Mouse (Mus musculus) hindbrain, embryonic 16.5 days (tissue): ENCODE measurements at regions not wholly inside any gene's neighbourhood (a gene's known extent, or its start where the extent isn't known, plus 50 kb on each side); places are given as distances from the start of the nearest gene placed in this dataset.

ENCODE experiments used
- ATAC-seq: fragments of 200-750 bp; cut with Nextera tagmentation; 2 replicates; pipeline ENCODE4 v1.8.0; 2017; ENCODE audit warnings: moderate TSS enrichment, moderate library complexity
- H3K27ac ChIP-seq: fragments of 300-500 bp; sonication (generic); 2 replicates; pipeline ENCODE4 v1.5.1; 2014; ENCODE audit warnings: low read depth, mild to moderate bottlenecking, control low read depth, low read length, moderate library complexity
- H3K27me3 ChIP-seq: fragments of 300-500 bp; sonication (generic); replicated peaks from 2 replicates; pipeline ENCODE4 v1.6.1; 2014; ENCODE audit warnings: low read length; ENCODE audit not compliant: control insufficient read depth, insufficient read depth
- H3K36me3 ChIP-seq: fragments of 300-500 bp; sonication (generic); 2 replicates; pipeline ENCODE4 v1.6.1; 2014; ENCODE audit warnings: mild to moderate bottlenecking, low read length, moderate library complexity, mixed read lengths; ENCODE audit not compliant: control insufficient read depth, insufficient read depth
- H3K4me1 ChIP-seq: fragments of 300-500 bp; sonication (generic); 2 replicates; pipeline ENCODE4 v1.6.1; 2014; ENCODE audit warnings: low read depth, low read length; ENCODE audit not compliant: control insufficient read depth, insufficient read depth
- H3K4me2 ChIP-seq: fragments of 300-500 bp; sonication (generic); 2 replicates; pipeline ENCODE4 v1.6.1; 2014; ENCODE audit warnings: mild to moderate bottlenecking, low read length, control low read depth, moderate library complexity
- H3K4me3 ChIP-seq: fragments of 300-500 bp; sonication (generic); 2 replicates; pipeline ENCODE4 v1.5.1; 2014; ENCODE audit warnings: mild to moderate bottlenecking, low read length, control low read depth, moderate library complexity
- H3K9ac ChIP-seq: fragments of 300-500 bp; sonication (generic); 2 replicates; pipeline ENCODE4 v1.6.1; 2014; ENCODE audit warnings: low read depth, mild to moderate bottlenecking, control low read depth, low read length, moderate library complexity
- H3K9me3 ChIP-seq: fragments of 300-500 bp; sonication (generic); 2 replicates; pipeline ENCODE4 v1.6.1; 2014; ENCODE audit warnings: mild to moderate bottlenecking, low read length, moderate library complexity; ENCODE audit not compliant: control insufficient read depth
- WGBS: fragments of 180-500 bp; shearing (Covaris S2); extraction: QIAGEN DNeasy Blood & Tissue Kit; methylation state at CpG from one replicate; pipeline ENCODE4 v1.1.7; 2014; 5-methylcytosine and 5-hydroxymethylcytosine counted together

GRCm38 (mm10) chr17:66224241-66224640, 100.9 kb downstream of the Ddx11 start:
- Histone ChIP-seq H3K9me3 (no peaks in the 10 kb centered on the region), H3K27ac (no peak overlapping the region), H3K4me2 (no peak overlapping the region), H3K9ac (no peak overlapping the region), H3K27me3 (no peaks in the 10 kb centered on the region), H3K4me1 (no peaks in the 10 kb centered on the region; the same call in 1 of the 2 replicates), H3K36me3 (no peaks in the 10 kb centered on the region), H3K4me3 (no peak overlapping the region)
- ATAC-seq, result no peak
- WGBS, result 54% methylated on average over 7 of the region's 7 CpGs

- no peak overlapping the region for H3K27ac ChIP-seq
- H3K4me1 ChIP-seq, result peaks cover 5% of the 10 kb centered on the region
- no peaks in the 10 kb centered on the region for H3K27me3 ChIP-seq
- ATAC-seq, result no peak
- no peaks in the 10 kb centered on the region for H3K9me3 ChIP-seq
- WGBS, result 86% methylated on average over 8 of the region's 8 CpGs
- H3K4me2 ChIP-seq, result no peak overlapping the region
- H3K9ac ChIP-seq, result no peak overlapping the region
- no peaks in the 10 kb centered on the region for H3K36me3 ChIP-seq
- H3K4me3 ChIP-seq, result no peak overlapping the region
Observed at GRCm38 (mm10) chr17:66232391-66232790, 109.1 kb downstream of the Ddx11 start.

GRCm38 (mm10) chr17:66232891-66233421, 109.6 kb downstream of the Ddx11 start:
- Histone ChIP-seq H3K36me3 (no peaks in the 10 kb centered on the region), H3K27me3 (no peaks in the 10 kb centered on the region), H3K4me2 (peak overlapping the region; percentile 40), H3K9me3 (no peaks in the 10 kb centered on the region), H3K9ac (no peak overlapping the region), H3K4me1 (peaks cover 5% of the 10 kb centered on the region), H3K27ac (no peak overlapping the region), H3K4me3 (no peak overlapping the region)
- ATAC-seq, result peak; percentile 44; the same call in 1 of the 2 replicates
- 47% methylated on average over 18 of the region's 18 CpGs for WGBS

- H3K9ac ChIP-seq, result no peak overlapping the region
- H3K9me3 ChIP-seq, result no peaks in the 10 kb centered on the region
- H3K4me2 ChIP-seq, result peak overlapping the region; percentile 40
- H3K36me3 ChIP-seq, result no peaks in the 10 kb centered on the region
- peak; percentile 61; the same call in 1 of the 2 replicates for ATAC-seq
- H3K4me3 ChIP-seq, result no peak overlapping the region
- H3K4me1 ChIP-seq, result peaks cover 5% of the 10 kb centered on the region
- 36% methylated on average over 12 of the region's 12 CpGs for WGBS
- H3K27me3 ChIP-seq, result no peaks in the 10 kb centered on the region
- no peak overlapping the region; the same call in 1 of the 2 replicates for H3K27ac ChIP-seq
Observed at GRCm38 (mm10) chr17:66233451-66233951, 110.2 kb downstream of the Ddx11 start.

DNA sequence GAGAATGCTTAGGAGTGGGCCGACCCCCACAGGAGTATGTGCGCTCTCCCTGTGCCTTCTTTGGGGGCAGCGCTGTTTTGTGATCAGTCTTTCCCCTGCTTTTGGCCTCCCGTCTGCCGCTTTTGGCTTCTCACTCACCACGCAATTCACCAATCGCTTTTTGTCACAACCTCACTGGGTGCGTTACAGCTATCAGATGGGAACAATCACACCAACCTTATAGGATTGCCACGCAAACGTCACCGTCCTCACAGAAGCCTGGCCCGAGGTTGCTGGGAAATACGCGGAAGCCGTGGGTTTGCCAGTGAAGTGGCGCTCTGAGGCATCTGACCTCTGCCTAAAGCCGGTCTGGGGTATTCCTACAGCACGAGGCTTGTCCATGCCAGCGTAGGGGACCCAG, 111.1 kb downstream of the Ddx11 start:
- H3K36me3 ChIP-seq, result no peaks in the 10 kb centered on the region
- no peaks in the 10 kb centered on the region for H3K27me3 ChIP-seq
- no peak for ATAC-seq
- 81% methylated on average over 19 of the region's 19 CpGs for WGBS
- no peaks in the 10 kb centered on the region for H3K9me3 ChIP-seq
- H3K4me1 ChIP-seq, result peaks cover 5% of the 10 kb centered on the region
- H3K4me3 ChIP-seq, result no peak overlapping the region
- H3K4me2 ChIP-seq, result no peak overlapping the region
- no peak overlapping the region for H3K9ac ChIP-seq
- no peak overlapping the region for H3K27ac ChIP-seq

GRCm38 (mm10) chr17:66235096-66235805, 111.9 kb downstream of the Ddx11 start:
- peak overlapping the region; percentile 25 for H3K4me3 ChIP-seq
- H3K9ac ChIP-seq, result peak overlapping the region; percentile 48; the same call in 1 of the 2 replicates
- 4% methylated on average over 19 of the region's 19 CpGs for WGBS
- no peaks in the 10 kb centered on the region for H3K27me3 ChIP-seq
- no peaks in the 10 kb centered on the region for H3K36me3 ChIP-seq
- no peak overlapping the region; the same call in 1 of the 2 replicates for H3K27ac ChIP-seq
- H3K4me1 ChIP-seq, result peaks cover 5% of the 10 kb centered on the region
- no peaks in the 10 kb centered on the region for H3K9me3 ChIP-seq
- peak; percentile 81 for ATAC-seq
- peak overlapping the region; percentile 55 for H3K4me2 ChIP-seq

DNA sequence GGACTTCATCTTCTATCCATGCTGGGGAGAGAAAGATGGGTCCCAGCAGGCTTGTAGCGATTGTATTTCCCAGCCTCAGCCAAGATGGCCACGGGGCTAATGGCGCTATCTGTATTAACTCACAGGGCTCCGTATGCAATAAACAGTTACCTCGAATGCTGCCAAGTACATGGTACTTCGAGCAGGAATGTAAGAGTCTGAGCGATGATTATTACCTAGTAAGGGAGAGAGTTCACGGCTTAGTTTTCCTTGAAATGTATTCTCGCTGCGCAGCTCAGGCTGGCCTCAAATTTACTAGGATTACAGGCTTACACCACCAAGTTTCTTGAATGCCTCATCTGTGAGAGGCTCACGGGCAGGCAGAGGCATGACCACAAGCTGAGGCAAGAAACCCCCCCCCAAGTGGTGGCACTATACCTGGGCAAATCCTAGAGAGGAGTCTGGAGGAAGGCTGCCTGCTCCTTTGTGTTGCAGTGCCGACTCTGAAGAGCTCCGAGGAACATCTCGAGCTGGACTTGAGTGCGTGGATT, 112.6 kb downstream of the Ddx11 start:
- Histone ChIP-seq H3K27me3 (no peaks in the 10 kb centered on the region), H3K27ac (no peak overlapping the region; the same call in 1 of the 2 replicates), H3K36me3 (no peaks in the 10 kb centered on the region), H3K4me2 (peak overlapping the region; percentile 55), H3K9ac (peak overlapping the region; percentile 41; the same call in 1 of the 2 replicates), H3K4me3 (no peak overlapping the region; the same call in 1 of the 2 replicates), H3K4me1 (peaks cover 5% of the 10 kb centered on the region), H3K9me3 (no peaks in the 10 kb centered on the region)
- WGBS, result 69% methylated on average over 15 of the region's 15 CpGs
- no peak; the same call in 1 of the 2 replicates for ATAC-seq

DNA sequence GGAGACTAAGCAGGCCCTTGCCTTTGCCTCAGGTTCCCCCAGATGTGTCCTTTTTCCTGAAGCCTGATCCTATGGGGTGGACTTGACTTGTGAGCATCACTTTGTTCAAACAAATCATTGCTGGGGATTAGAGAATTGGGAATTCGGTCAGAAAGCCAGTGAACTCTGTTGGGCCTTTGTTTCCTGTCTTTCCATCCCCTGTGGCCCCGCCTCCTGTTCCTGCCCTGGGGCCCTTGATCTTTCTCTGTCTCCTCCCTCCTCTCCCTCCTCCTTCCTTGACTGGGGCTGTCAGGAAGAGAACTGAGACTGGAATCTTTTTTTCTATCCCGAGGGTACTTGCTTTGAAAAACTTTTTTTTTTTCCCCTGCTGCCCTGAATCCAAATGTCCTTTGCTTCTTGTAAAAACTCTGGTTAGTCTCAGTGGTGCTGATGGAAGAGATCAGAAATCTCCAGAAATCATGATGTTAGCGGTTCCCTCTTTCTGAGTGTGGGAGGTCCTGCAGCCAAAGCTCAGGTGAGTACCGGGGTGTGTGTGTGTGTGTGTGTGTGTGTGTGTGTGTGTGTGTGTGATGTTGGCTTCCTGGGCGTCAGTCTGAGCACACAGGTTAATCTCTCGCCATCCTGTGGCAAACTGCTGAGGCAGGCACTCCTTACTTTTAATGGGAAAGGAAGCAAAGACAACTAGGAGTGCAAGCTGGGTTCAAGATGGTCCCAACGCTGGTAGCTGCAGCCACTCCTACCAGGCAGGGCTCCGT, 118.7 kb downstream of the Ddx11 start:
- Histone ChIP-seq H3K4me2 (peak overlapping the region; percentile 17; the same call in 1 of the 2 replicates), H3K9me3 (no peaks in the 10 kb centered on the region), H3K27me3 (no peaks in the 10 kb centered on the region), H3K4me3 (no peak overlapping the region), H3K4me1 (no peaks in the 10 kb centered on the region; the same call in 1 of the 2 replicates), H3K36me3 (no peaks in the 10 kb centered on the region), H3K9ac (no peak overlapping the region; the same call in 1 of the 2 replicates), H3K27ac (no peak overlapping the region)
- ATAC-seq, result no peak
- WGBS, result 19% methylated on average over 9 of the region's 9 CpGs
